Mouse (Mus musculus) kidney, adult 9 months (tissue): ENCODE results near the gene Bod1l.

Source experiments
- DNase-seq: peaks from one replicate; pipeline ENCODE4 v3.0.0; 2022

The Bod1l gene

DNA sequence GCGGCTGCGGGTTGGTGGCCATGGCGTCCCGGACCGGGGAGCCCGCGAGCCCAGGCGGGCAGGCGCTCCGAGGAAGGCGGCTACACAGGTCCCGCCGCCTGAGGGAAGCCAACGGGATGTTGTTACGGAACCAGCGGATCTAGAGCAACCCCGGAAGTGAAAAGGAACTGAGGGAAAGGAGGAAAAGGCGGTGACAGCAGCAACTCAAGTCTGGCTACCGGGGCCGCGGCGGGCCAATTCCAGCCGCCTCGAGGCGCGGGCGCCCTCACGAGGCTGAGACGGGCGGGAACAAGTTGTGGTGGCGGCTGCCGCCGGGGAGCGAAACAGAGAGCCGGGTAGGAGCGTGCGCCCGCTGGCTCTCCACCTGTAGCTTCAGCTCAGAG, at the start of gene Bod1l:
Bod1l (minus strand) TSS at position 169 of the 383 bp plus-strand sequence.
- DNase-seq, result peak; percentile 98

GRCm38 (mm10) chr5:41893351-41893750, 49.2 kb upstream of the Bod1l start:
- no peak for DNase-seq

- DNase-seq, result no peak
Observed at GRCm38 (mm10) chr5:41890871-41891270, 46.8 kb upstream of the Bod1l start.

GRCm38 (mm10) chr5:41889245-41889849, 45.2 kb upstream of the Bod1l start:
- DNase-seq, result no peak

DNA sequence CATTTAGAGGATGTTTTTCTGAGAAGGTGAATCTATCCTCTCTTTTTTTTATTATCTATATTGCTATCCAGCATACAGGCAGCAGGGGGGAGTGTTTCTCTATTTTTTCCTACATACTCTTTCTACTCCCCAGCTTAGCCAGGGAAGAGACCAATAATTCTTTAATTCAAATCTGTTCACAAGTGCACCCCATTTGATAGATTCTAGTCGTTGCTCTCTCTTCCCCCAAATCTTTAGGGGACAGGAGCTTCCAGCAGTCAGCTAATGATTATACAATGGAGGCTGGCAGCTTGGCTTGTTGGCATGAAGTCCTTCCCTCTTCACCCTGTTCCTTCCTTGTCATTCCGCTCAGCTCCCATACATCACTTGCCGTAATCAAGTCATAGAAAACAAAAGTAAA, 44.7 kb upstream of the Bod1l start:
- DNase-seq, result peak; percentile 27

DNA sequence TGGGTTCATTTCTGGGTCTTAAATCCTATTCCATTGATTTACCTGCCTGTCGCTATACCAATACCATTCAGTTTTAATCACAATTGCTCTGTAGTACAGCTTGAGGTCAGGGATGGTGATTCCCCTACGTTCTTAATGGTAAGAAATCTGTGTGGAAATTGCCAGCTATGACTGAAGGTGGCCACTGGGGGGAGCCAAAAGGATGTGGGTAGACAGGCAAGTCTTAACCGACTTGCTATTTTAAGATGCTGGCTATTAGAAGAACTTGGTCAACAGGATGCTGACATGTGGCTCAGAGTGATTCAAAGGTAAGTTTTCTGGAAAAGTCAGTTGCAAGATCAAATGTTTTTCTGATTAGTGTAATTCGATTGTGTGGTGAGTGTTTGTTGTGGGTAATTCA, 43.6 kb upstream of the Bod1l start:
- DNase-seq, result peak; percentile 78

DNA sequence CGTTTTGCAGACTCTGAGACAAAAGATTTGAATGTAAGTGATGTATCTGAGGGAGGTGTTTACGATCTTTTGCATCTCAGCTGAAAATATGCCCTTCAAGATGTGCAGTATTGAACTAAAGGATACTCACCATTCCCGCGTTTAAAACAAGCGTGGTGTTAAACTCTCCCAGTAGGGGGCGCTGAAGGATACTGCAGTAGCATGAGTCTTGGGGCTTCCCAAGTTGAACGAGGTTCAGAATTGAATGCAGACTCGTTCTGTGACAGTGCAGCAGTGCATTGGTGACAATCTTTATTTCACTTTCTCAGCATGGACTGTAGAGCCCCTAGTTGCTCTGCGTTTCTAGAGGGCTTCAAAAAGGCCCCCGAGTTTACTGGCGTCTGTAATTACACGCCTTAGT, 40.4 kb upstream of the Bod1l start:
- DNase-seq, result peak; percentile 58

DNA sequence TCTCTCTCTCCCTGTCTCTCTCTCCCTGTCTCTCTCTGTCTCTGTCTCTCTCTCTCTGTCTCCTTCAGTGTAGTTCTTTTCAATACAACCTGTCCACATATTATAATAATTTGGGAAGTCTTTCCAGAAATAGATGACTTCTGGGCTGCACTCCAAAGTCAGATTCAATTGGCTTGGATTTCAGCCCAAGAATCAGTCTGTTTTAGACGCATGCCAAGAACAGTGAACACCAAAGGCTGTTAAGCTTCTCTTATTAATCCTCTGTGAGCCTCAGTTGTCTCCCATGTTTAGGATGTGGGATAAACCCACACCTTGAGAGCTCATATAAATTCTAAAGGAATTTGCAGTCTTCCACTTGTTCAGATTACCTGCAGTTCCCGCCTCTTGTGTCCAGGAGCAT, 27.0 kb upstream of the Bod1l start:
- DNase-seq, result no peak

GRCm38 (mm10) chr5:41855781-41856180, 11.7 kb upstream of the Bod1l start:
- DNase-seq, result no peak

GRCm38 (mm10) chr5:41845558-41845937, 1.4 kb upstream of the Bod1l start:
- DNase-seq, result no peak

GRCm38 (mm10) chr5:41844820-41845557, 874 bp upstream of the Bod1l start:
- DNase-seq, result peak; percentile 45

DNA sequence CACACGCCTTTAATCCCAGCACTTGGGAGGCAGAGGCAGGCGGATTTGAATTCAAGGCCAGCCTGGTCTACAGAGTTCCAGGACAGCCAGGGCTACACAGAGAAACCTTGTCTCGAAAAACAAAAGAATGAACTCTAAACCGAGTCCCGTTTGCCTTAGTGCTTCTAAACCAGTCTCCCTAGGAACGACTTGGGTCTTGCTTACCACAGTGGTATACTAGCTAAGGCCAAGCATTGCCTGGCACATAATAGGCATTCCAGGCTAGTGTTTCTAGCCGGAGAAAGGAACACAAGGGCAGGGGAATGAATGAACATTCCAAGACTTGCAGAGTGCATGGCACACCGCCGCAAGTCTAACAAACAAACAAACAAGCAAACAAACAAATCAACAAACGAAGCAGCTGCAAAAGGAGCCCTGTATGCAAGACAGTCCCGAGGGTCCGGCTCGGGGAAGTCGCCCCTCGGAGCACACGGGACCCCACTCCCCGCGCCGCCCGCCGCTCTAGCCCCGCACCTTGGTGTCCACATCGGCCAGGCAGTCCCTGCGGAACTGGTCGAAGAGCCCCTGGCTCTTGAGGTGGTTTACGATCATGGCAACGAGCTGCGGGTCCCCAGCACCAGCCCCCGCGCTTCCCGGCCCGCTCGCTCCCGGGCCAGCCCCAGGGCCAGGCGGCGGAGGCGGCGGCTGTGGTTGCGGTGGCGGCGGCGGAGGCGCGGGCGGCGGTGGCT, 532 bp downstream of the Bod1l start:
- no peak for DNase-seq

- DNase-seq, result peak; percentile 19
Observed at GRCm38 (mm10) chr5:41842681-41843080, 1.4 kb downstream of the Bod1l start.

GRCm38 (mm10) chr5:41841735-41842134, 2.4 kb downstream of the Bod1l start:
- DNase-seq, result no peak

GRCm38 (mm10) chr5:41830100-41830499, 14.0 kb downstream of the Bod1l start:
- DNase-seq, result no peak

- DNase-seq, result no peak
Observed at GRCm38 (mm10) chr5:41821158-41821557, 23.0 kb downstream of the Bod1l start.

DNA sequence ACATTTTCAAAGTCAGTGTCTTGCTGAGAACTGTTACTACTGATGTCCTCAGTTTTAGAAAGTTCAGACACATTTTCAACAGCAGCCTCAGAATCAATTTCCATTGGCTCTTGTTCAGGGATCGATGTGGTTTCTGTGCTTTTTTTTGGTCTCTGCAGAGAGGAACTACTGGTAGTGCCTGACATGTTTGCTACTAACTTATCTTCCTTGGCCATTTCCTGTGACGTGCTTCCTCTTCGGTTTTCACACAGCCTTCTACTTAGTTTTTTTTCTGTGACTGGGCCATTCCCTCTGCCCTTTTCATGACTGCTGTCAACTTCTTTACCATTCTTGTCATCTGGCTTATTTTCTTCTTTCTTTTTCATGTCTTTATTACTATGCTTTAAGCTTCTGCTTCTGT, 23.6 kb downstream of the Bod1l start:
- no peak for DNase-seq

DNA sequence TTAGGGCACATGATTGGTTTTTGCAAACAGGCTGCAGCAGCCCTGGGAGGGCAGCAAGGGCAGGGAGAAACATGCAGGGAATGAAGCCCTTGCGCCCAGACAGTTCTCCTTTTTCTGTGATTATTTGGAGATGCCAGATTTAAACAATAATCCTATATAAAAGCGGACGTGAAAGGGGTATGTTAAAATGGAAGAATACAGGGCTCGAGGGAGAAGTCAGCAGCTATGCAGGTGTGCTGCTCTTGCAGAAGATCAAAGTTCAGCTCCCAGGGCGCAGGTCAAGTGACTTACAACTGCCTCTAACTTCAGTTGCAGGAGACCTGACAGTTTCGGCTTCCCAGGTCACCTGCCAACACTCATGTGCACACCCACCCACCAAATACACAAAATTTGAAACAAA, 31.6 kb downstream of the Bod1l start:
- peak; percentile 3 for DNase-seq

- DNase-seq, result no peak
Observed at GRCm38 (mm10) chr5:41811279-41811678, 32.8 kb downstream of the Bod1l start.

DNA sequence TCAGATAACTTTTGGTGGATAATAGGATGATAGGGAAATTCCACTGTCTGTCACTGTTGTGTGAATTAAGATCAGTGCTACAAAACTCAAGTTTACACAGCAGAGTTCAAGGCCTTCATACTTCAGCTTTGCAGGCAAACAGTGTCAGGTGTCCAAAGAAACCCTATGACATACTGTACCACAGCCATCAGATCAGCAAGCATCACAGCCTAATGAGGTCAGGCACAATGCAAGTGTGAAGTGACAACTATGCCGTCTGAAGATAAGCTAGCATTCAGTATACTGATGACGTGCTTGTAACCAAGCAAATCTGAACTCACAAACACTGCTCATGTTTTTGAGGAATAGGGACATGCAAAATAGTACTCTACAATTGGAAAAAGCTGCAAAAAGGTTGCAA, 36.7 kb downstream of the Bod1l start:
- no peak for DNase-seq

- DNase-seq, result no peak
Observed at GRCm38 (mm10) chr5:41806176-41806575, 37.9 kb downstream of the Bod1l start.

- no peak for DNase-seq
Observed at GRCm38 (mm10) chr5:41805085-41805484, 39.0 kb downstream of the Bod1l start.

DNA sequence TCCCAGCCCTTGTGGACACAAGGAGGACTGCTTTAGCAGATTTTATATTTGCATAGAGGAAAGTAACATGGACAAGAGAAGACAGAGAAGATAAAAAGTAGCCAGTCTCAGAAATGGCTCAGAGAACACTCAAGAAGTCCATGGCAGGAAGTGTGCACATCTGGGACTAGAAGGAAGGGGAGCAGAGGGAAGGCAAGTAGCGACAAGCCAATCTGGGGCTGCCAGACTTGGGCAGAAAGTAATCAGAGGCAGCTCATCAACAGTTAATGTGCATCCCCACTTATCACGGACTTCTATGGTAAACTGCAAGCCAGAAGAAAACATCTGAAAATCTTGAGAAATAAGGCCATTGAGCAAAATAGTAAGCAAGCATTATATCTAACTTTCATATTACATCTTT, 39.5 kb downstream of the Bod1l start:
- DNase-seq, result no peak

GRCm38 (mm10) chr5:41801622-41802021, 42.5 kb downstream of the Bod1l start:
- DNase-seq, result no peak
